Mouse (Mus musculus): Measurements from ENCODE around the gene Abtb2.

GRCm38 (mm10) chr2:103605805-103606498, 39.8 kb downstream of the Abtb2 start:
- no peak for TF ChIP-seq CTCF (IDR thresholded peaks at IDR 0.05; ENCODE audit: control insufficient read depth, insufficient read depth, insufficient read length)
- no peak for TF ChIP-seq MAX (IDR thresholded peaks at IDR 0.05)
- no peak for TF ChIP-seq MYOG (IDR thresholded peaks at IDR 0.05; ENCODE audit: control insufficient read depth, extremely low read depth, insufficient read length)
- TF ChIP-seq FOSL1 (IDR thresholded peaks at IDR 0.05; ENCODE audit: insufficient read depth, low read length, poor library complexity, severe bottlenecking), result no peak
- no peak for TF ChIP-seq USF1 (IDR thresholded peaks at IDR 0.05; ENCODE audit: low read depth)

All from C2C12 (cell line).